Mouse (Mus musculus) liver, embryonic 13.5 days (tissue): ENCODE data around the gene Sgpl1. TPM values are rescaled to one million over a fixed set of nuclear protein-coding genes. Genes with fewer than 3 reads are reported as not detected.
"Not testable (repeated sequence)": the region's sequence is repeated elsewhere in the genome, so short reads cannot be mapped to it uniquely, and the experiment has no call there.

Source experiments
- ATAC-seq: fragments of 200-750 bp; cut with Nextera tagmentation; 2 replicates; pipeline ENCODE4 v1.8.0; 2017; ENCODE audit warnings: low read depth, mild to moderate bottlenecking, moderate number of reproducible peaks, moderate library complexity
- DNase-seq: peaks from one replicate; pipeline ENCODE4 v3.0.0; 2022
- H3K27ac ChIP-seq: fragments of 300-500 bp; sonication (generic); 2 replicates; pipeline ENCODE4 v1.5.1; 2015; ENCODE audit warnings: moderate library complexity, mild to moderate bottlenecking, inconsistent platforms
- H3K27me3 ChIP-seq: fragments of 300-500 bp; sonication (generic); 2 replicates; pipeline ENCODE4 v1.6.1; 2015; ENCODE audit warnings: mild to moderate bottlenecking, inconsistent platforms
- H3K36me3 ChIP-seq: fragments of 300-500 bp; sonication (generic); 2 replicates; pipeline ENCODE4 v1.6.1; 2015; ENCODE audit warnings: mild to moderate bottlenecking, inconsistent platforms
- H3K4me1 ChIP-seq: fragments of 300-500 bp; sonication (generic); replicated peaks from 2 replicates; pipeline ENCODE4 v1.6.1; 2015; ENCODE audit warnings: inconsistent platforms
- H3K4me2 ChIP-seq: fragments of 300-500 bp; sonication (generic); 2 replicates; pipeline ENCODE4 v1.6.1; 2015; ENCODE audit warnings: inconsistent platforms, mild to moderate bottlenecking, moderate library complexity
- H3K4me3 ChIP-seq: fragments of 300-500 bp; sonication (generic); replicated peaks from 2 replicates; pipeline ENCODE4 v1.5.1; 2015; ENCODE audit warnings: mild to moderate bottlenecking, inconsistent platforms
- H3K9ac ChIP-seq: fragments of 300-500 bp; sonication (generic); 2 replicates; pipeline ENCODE4 v1.6.1; 2015; ENCODE audit warnings: mild to moderate bottlenecking, inconsistent platforms
- H3K9me3 ChIP-seq: fragments of 300-500 bp; sonication (generic); replicated peaks from 2 replicates; pipeline ENCODE4 v1.6.1; 2016; ENCODE audit warnings: inconsistent platforms
- WGBS: fragments of 180-500 bp; shearing (Covaris S2); methylation state at CpG from one replicate; pipeline ENCODE4 v1.1.7; 2015; ENCODE audit not compliant: insufficient replicate concordance; 5-methylcytosine and 5-hydroxymethylcytosine counted together
- polyA plus RNA-seq: library from polyadenylated mRNA; unstranded; fragments of >200 nt; fragmentation: Nextera tagmentation; extraction: Ambion mirVana; gene quantifications from 2 replicates; pipeline ENCODE4 v1.2.1, GENCODE M21; 2015

The Sgpl1 gene
- polyA plus RNA-seq, 1 experiment from 2014 or later = 12.5 TPM

- Histone ChIP-seq H3K4me1 (peaks cover 71% of the 10 kb centered on the region), H3K27ac (peak overlapping the region; percentile 94), H3K27me3 (no peaks in the 10 kb centered on the region), H3K9me3 (no peaks in the 10 kb centered on the region), H3K4me3 (no peak overlapping the region; the same call in 1 of the 2 replicates), H3K4me2 (peak overlapping the region; percentile 59), H3K36me3 (peaks cover 11% of the 10 kb centered on the region; the same call in 1 of the 2 replicates), H3K9ac (peak overlapping the region; percentile 24; the same call in 1 of the 2 replicates)
- ATAC-seq = peak; percentile 14; the same call in 1 of the 2 replicates
- DNase-seq = peak; percentile 6
- WGBS = 39% methylated on average over 2 of the region's 2 CpGs
Observed at GRCm38 (mm10) chr10:61124462-61124861, 23.0 kb downstream of the Sgpl1 start.

GRCm38 (mm10) chr10:61123276-61123913, 24.1 kb downstream of the Sgpl1 start:
- DNase-seq = peak; percentile 42
- H3K27ac ChIP-seq = peak overlapping the region; percentile 94
- H3K4me2 ChIP-seq = peak overlapping the region; percentile 59
- peaks cover 11% of the 10 kb centered on the region; the same call in 1 of the 2 replicates for H3K36me3 ChIP-seq
- no peaks in the 10 kb centered on the region for H3K27me3 ChIP-seq
- H3K9ac ChIP-seq = peak overlapping the region; percentile 24; the same call in 1 of the 2 replicates
- peak overlapping the region; percentile 18; the same call in 1 of the 2 replicates for H3K4me3 ChIP-seq
- no peaks in the 10 kb centered on the region for H3K9me3 ChIP-seq
- 31% methylated on average over 3 of the region's 3 CpGs for WGBS
- peaks cover 67% of the 10 kb centered on the region for H3K4me1 ChIP-seq
- peak; percentile 97 for ATAC-seq

- not testable (repeated sequence) for H3K9me3 ChIP-seq, ATAC-seq, DNase-seq, H3K27me3 ChIP-seq
- WGBS = 80% methylated on average over 4 of the region's 4 CpGs
- H3K9ac ChIP-seq = peak overlapping the region; percentile 34; the same call in 1 of the 2 replicates
- peaks cover 14% of the 10 kb centered on the region; the same call in 1 of the 2 replicates for H3K36me3 ChIP-seq
- peak overlapping the region; percentile 94 for H3K27ac ChIP-seq
- peak overlapping the region; percentile 59 for H3K4me2 ChIP-seq
- H3K4me3 ChIP-seq = peak overlapping the region; percentile 17; the same call in 1 of the 2 replicates
- peaks cover 64% of the 10 kb centered on the region for H3K4me1 ChIP-seq
Observed at GRCm38 (mm10) chr10:61121732-61122131, 25.8 kb downstream of the Sgpl1 start.

- Histone ChIP-seq H3K4me1 (peaks cover 4% of the 10 kb centered on the region; the same call in 1 of the 2 replicates), H3K4me3 (no peak overlapping the region), H3K9me3 (no peaks in the 10 kb centered on the region), H3K27me3 (no peaks in the 10 kb centered on the region), H3K36me3 (peaks cover 36% of the 10 kb centered on the region), H3K27ac (no peak overlapping the region), H3K4me2 (no peak overlapping the region), H3K9ac (no peak overlapping the region)
- ATAC-seq = no peak
- WGBS = 82% methylated on average over 2 of the region's 2 CpGs
- DNase-seq = no peak
Observed at GRCm38 (mm10) chr10:61114246-61114720, 33.2 kb downstream of the Sgpl1 start.

GRCm38 (mm10) chr10:61103564-61104114, 43.9 kb downstream of the Sgpl1 start:
- no peaks in the 10 kb centered on the region for H3K4me1 ChIP-seq
- no peaks in the 10 kb centered on the region for H3K27me3 ChIP-seq
- H3K36me3 ChIP-seq = peaks cover 88% of the 10 kb centered on the region
- no peak overlapping the region for H3K27ac ChIP-seq
- ATAC-seq = no peak
- DNase-seq = no peak
- no peak overlapping the region for H3K4me3 ChIP-seq
- WGBS = 72% methylated on average over 3 of the region's 3 CpGs
- no peak overlapping the region for H3K4me2 ChIP-seq
- H3K9ac ChIP-seq = no peak overlapping the region
- H3K9me3 ChIP-seq = no peaks in the 10 kb centered on the region

- H3K9ac ChIP-seq = no peak overlapping the region
- H3K4me1 ChIP-seq = peaks cover 23% of the 10 kb centered on the region
- DNase-seq = no peak
- 77% methylated on average over 6 of the region's 6 CpGs for WGBS
- H3K27ac ChIP-seq = no peak overlapping the region
- no peak overlapping the region for H3K4me2 ChIP-seq
- no peak overlapping the region for H3K4me3 ChIP-seq
- no peaks in the 10 kb centered on the region for H3K27me3 ChIP-seq
- no peak for ATAC-seq
- no peaks in the 10 kb centered on the region for H3K9me3 ChIP-seq
- H3K36me3 ChIP-seq = 0 out of 2 replicates have a peak, but pooled peaks cover 6% of the 10 kb centered on the region
Observed at GRCm38 (mm10) chr10:61091866-61092265, 55.6 kb downstream of the Sgpl1 start.

DNA sequence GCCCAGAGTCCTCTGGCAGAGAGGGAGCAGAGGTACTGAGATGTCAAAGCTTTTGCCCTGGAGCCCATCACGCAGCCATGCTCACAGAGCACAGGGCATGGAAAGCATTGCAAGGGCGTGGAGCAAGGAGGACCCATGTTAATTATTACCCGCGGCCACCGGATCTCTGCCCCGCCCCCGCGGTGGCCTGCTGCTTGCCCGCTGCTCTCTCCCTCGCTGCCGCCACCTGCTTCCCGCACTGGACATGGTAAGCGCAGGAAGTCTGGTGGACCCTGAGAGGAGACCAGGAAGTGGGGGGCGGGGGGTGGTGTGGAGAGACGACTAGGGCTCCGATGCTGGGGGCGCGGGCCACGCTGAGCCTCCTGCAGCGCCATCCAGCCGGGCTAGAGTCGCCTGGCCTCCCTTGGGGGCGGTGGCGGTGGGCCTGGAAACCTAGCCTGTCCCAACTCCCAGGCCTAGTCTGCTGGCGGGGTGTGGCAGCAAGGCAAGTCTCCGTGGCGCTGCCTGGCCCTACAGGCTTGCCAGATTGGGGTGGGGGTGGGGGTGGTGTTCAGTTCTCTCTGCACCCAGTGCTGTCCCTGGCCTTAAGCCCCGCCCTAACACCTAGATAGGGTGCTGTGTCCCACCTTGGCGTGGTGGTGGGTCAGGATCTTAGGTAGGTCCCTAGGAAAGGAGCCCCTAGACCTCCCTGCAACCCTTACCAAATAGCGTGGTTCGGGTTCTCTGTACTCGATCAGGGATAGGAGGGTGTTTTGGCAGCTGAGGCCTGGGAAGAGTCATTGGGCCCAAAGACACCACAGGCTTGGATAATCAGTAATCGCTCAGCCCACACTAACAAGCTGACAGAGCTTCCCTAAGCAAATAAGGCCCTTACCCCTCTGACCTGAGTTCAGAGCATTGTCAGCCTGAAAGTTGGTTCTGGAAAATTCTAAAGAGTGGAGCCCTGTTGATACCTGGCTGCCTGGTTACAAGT, 58.0 kb downstream of the Sgpl1 start, which contains the start of gene Pcbd1:
Gene Pcbd1, plus strand, starts transcription at position 162 of the 973 bp plus-strand sequence.
- Histone ChIP-seq H3K9ac (peak within 1 kb of the TSS; percentile 78), H3K36me3 (no peaks in the 10 kb centered on the region), H3K4me2 (peak within 1 kb of the TSS; percentile 79), H3K4me1 (peaks cover 29% of the 10 kb centered on the region), H3K27me3 (no peaks in the 10 kb centered on the region), H3K9me3 (no peaks in the 10 kb centered on the region), H3K4me3 (peak within 1 kb of the TSS; percentile 57), H3K27ac (peak within 1 kb of the TSS; percentile 86)
- DNase-seq = peak; percentile 42
- peak; percentile 69 for ATAC-seq
- WGBS = 7% methylated on average over 33 of the region's 33 CpGs

GRCm38 (mm10) chr10:61088468-61088867, 59.0 kb downstream of the Sgpl1 start:
- H3K9ac ChIP-seq = no peak overlapping the region
- no peak overlapping the region for H3K4me3 ChIP-seq
- no peak overlapping the region for H3K27ac ChIP-seq
- 83% methylated on average over 3 of the region's 3 CpGs for whole genome bisulfite sequencing
- no peak for DNase-seq
- H3K27me3 ChIP-seq = no peaks in the 10 kb centered on the region
- H3K4me2 ChIP-seq = no peak overlapping the region
- H3K9me3 ChIP-seq = no peaks in the 10 kb centered on the region
- ATAC-seq = no peak
- H3K36me3 ChIP-seq = no peaks in the 10 kb centered on the region
- peaks cover 29% of the 10 kb centered on the region for H3K4me1 ChIP-seq

DNA sequence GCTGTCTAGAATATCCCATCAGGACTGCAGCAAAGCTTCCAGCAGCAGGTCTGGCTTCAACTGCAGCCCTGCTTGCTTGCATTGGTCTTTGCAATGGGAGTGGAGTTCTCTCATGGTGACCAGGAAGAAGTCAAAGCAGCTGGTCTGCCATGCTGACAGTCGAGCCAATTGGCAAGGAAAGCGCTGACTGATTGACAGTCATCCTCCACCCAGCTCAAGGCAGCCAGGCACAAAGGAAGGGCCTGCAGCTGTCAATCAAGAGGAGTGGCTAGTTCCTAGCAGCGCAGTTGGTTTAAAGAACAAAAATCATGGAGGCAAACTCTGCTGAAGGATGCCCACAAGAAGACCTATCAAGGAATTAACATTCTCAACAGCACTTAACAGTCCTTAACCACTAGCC, 61.0 kb downstream of the Sgpl1 start:
- H3K9me3 ChIP-seq = no peaks in the 10 kb centered on the region
- H3K9ac ChIP-seq = no peak overlapping the region
- DNase-seq = no peak
- 48% methylated on average over 3 of the region's 3 CpGs for WGBS
- peaks cover 29% of the 10 kb centered on the region for H3K4me1 ChIP-seq
- ATAC-seq = no peak
- no peaks in the 10 kb centered on the region for H3K27me3 ChIP-seq
- no peaks in the 10 kb centered on the region for H3K36me3 ChIP-seq
- H3K27ac ChIP-seq = no peak overlapping the region
- H3K4me3 ChIP-seq = no peak overlapping the region
- H3K4me2 ChIP-seq = no peak overlapping the region

- H3K36me3 ChIP-seq = no peaks in the 10 kb centered on the region
- no peak for ATAC-seq
- WGBS = 85% methylated on average over 2 of the region's 2 CpGs
Observed at GRCm38 (mm10) chr10:61085364-61085763, 62.1 kb downstream of the Sgpl1 start.

DNA sequence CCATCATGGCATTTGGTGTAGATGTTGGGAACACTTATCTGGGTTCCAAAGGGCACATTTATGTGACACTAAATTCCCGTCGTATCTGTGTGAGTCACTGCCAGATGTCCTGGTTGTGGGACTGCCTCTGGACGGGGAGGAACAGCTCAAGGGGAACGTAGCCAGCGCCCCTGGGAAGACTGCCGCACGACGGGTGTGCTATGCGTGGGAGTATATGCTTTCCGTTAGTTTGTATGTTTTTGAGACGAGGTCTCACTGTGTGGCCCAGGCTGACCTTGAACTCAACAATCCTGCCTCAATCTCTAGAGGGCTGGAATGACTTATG, 66.6 kb downstream of the Sgpl1 start:
- Histone ChIP-seq H3K36me3 (no peaks in the 10 kb centered on the region), H3K4me2 (peak overlapping the region; percentile 45), H3K27ac (no peak overlapping the region), H3K4me3 (no peak overlapping the region), H3K4me1 (peaks cover 16% of the 10 kb centered on the region), H3K9me3 (no peaks in the 10 kb centered on the region), H3K27me3 (no peaks in the 10 kb centered on the region), H3K9ac (no peak overlapping the region)
- DNase-seq = no peak
- 78% methylated on average over 11 of the region's 11 CpGs for WGBS
- ATAC-seq = no peak

More at GRCm38 (mm10) chr10:61085364-61085763, 62.1 kb downstream of the Sgpl1 start:
- H3K27me3 ChIP-seq = no peaks in the 10 kb centered on the region
- peaks cover 32% of the 10 kb centered on the region for H3K4me1 ChIP-seq
- no peak overlapping the region for H3K27ac ChIP-seq
- no peak overlapping the region for H3K4me3 ChIP-seq
- no peak for DNase-seq
- H3K9me3 ChIP-seq = no peaks in the 10 kb centered on the region
- no peak overlapping the region for H3K4me2 ChIP-seq
- H3K9ac ChIP-seq = no peak overlapping the region
